Mouse (Mus musculus) ES-Bruce4 (cell line): ENCODE measurements around the gene Endou.

Source experiments
- CTCF ChIP-seq: IDR thresholded peaks from one replicate; pipeline ENCODE4 v1.8.1; 2011; ENCODE audit warnings: low read depth, low read length
- POLR2A ChIP-seq: IDR thresholded peaks from one replicate; pipeline ENCODE4 v1.8.1; 2011; ENCODE audit warnings: low read length; ENCODE audit not compliant: insufficient read depth

- no peak for TF ChIP-seq POLR2A
- no peak for TF ChIP-seq CTCF
These were observed 11.6 kb downstream of the Endou start for GRCm38 (mm10) chr15:97719494-97719893.
